Mouse (Mus musculus) G1E (cell line): ENCODE measurements around the gene Phldb1.

Source experiments
- CTCF ChIP-seq: IDR thresholded peaks from 2 replicates; pipeline ENCODE4 v1.5.1; 2012; ENCODE audit warnings: low read depth, low read length, inconsistent platforms, mixed read lengths
- TAL1 ChIP-seq: conservative IDR thresholded peaks from 2 replicates; pipeline ENCODE4 v1.6.1; 2012; ENCODE audit warnings: low read depth, low read length, inconsistent platforms, mixed read lengths

DNA sequence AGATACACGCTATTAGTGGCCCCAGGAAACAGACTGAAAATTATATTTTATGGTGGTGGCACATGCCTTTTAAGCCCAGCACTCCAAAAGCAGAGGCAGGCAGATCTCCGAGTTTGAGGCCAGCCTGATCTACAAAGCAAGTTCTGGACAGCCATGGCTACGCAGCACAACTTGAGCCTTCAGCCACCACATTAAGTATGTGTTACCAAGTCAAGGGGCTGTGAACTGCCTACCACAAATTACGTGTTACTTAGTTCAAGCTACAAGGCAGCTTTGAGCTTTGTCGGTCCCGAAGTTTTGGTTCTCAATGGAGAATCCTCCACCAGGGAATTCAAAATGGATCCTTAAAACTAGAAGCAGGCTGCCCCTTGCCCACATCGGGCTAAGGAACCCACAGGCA is 91.9 kb downstream of the Phldb1 start:
- TF ChIP-seq CTCF (no peak), TAL1 (no peak)
